Mouse (Mus musculus): ENCODE measurements around the gene Snx7. TPM values are rescaled to one million over a fixed set of nuclear protein-coding genes. Genes with fewer than 3 reads are reported as not detected.

Snx7 gene
- polyA plus RNA-seq (2012; ENCODE audit: low replicate concordance), result 0.19 and 0.32 TPM in 2 replicates

DNA sequence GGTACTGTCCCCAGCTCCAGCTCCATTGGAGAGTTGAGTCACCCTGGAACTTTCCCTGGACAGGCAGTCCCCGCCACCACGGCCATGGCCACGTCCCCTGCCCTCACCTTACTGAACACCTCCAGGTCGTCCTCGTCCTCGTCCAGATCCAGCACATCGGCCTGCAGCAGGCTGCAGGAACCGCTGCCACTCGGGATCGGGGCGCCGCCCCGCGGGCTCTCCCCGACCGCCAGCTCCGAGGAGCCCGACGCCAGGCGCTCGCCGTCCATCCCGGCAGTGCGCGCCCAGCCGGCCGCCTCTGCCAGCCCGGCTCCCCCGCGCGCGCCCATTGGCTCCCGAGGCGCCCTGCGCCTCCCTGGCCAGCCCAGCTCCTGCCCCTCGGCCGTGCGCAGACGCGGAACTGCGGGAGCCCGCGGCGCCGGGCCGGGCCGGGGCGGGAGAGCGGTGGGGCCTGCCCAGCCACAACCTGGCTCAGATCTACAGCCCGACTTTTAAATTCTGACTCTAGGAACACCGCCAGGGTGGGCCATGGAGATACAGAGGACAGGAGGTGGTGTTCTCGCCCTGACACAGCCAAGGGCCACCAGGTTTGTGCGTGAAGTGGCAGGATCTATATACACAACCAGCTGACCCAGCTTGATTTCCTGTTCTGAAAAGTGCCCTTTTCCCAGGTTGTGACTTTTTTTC, at the start of gene Snx7:
TSS of gene Snx7 (minus strand) at position 300 of the 687 bp plus-strand sequence.

Data from leukemia stem cell, adult 10-12 weeks (primary cell).